Mouse (Mus musculus) lung, postnatal 4 days (tissue): ENCODE results near the gene Lrp6.
A peak's percentile ranks its signal among the peaks of the same experiment; 100 is the strongest.

Experiments
- DNase-seq, 2 experiments: peaks; one replicate each; pipeline ENCODE4 v3.0.0; 2021

Gene Lrp6

GRCm38 (mm10) chr6:134489637-134490036 is 77.1 kb downstream of the Lrp6 start:
- DNase-seq: peak in 1 of 2 experiments; percentile 50

DNA sequence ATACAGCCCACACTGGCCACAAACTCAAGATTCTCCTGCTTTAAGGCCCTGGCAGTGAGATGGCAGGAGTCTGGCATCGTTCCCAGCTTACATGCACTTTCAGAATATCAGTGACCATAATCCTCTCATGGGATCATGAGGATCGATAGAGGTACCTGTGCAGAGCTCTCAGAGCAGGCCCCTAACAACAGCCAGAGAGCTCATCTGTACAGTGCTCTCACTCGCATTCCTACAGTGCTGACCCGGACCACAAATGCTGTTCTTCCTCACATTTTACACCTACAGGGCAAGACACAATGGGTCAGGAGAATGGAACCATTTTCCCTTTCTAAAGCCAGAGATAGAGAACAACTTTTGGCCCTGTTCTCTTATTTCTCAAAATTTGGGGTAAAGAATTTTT is 77.6 kb downstream of the Lrp6 start:
- no peak for DNase-seq

GRCm38 (mm10) chr6:134486318-134486717 is 80.4 kb downstream of the Lrp6 start:
- no peak for DNase-seq

DNA sequence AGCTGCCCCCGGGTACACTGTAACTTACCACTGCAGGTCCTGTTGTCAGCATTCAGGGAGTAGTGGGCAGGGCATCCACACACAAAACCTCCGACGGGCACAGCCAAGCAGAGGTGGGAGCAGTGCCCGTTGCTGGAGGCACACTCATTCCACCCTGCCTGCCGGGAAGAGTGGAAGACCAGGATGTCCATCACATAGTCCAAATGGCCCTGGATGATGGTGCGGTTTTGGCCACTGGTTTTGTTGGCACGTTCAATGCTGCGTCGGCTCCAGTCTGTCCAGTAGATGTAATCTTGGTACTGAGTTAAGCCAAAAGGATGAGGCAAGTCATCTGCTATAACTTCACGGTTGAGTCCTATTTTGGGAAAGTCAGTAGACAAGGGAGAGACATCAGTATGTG is 87.3 kb downstream of the Lrp6 start:
- no peak for DNase-seq

GRCm38 (mm10) chr6:134473143-134473561 is 93.6 kb downstream of the Lrp6 start:
- DNase-seq: peak in 1 of 2 experiments; percentile 16

DNA sequence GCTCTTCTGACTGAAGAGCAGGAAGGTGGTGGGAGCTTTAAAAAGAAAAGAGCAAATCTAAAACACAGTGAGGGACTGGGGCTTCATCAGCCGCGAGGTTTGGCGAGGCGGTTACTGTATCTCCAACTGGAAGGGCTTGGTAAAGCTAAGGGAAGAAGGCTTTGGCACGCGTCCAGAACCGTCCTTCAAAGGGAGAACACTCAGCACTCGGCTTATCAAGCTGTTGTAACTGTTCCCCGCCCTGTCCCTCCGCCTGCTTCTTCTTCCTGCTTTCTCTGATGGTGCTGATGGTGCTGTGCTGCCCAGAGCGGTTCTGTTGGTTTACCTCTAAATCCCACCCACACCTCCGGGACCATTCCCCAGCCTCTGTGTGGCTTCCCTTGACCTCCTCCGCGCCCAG is 95.9 kb downstream of the Lrp6 start:
- peak; percentile 75 to 79 for DNase-seq

DNA sequence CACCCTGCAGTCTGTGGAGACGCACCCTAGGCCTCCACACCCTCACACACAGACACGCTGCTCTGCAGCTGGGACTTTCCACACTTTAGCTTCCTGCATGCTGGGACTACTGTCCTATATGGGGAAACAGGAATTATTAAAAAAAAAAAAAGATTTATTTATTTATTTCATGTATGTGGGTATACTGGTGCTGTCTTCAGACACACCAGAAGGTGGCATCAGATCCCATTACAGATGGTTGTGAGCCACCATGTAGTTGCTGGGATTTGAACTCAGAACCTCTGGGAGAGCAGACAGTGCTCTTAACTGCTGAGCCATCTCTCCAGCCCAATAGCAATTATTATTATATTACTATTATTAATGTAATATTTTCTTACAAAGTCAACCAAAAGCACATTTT is 97.5 kb downstream of the Lrp6 start:
- DNase-seq: no peak

DNA sequence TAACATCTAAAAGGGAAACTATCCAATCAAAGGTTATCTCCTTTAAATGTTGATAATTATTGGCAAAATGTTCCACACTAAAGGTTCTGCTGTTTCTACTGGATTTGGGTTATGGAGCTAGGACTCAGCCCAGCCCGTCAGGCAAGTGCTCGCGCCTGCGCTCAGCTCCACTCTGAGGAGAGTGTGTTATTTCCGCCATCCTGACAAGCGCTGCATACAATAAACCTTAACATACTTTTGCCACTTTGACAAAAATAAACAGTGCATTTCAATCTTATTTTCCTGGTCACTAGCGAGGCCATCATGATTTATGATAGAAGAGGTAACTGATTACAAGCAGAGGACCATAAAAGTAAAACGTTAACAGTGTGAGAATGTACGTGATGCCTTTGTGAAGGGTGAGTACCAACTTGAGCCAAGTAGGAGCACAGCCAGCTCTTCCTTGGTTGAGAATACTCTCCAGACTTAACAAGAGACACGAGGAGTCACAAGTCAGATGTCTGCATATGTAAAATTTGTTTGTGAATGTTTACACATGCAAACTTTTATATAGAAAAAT is 100.0 kb downstream of the Lrp6 start:
- no peak for DNase-seq

DNA sequence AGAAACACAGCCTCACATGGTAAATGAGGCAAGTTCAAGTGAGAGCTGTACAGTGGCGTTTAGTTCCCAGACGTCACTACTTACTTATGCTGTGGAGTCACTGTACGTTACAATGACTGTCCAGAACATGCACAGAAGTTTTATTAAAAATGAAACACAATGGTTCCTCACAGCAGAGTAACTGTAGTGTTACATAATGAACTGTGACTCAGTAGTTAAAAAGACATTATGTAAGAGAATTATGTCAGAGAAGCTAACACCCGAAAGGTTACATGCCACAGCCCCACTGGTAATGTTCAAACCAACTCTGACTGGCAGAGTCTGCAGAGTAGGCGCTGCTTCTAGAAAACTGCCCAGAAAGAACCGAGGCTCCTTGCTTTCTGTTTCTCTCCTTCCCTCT is 105.6 kb downstream of the Lrp6 start:
- no peak for DNase-seq

- no peak for DNase-seq
Observed at GRCm38 (mm10) chr6:134458376-134458775, 108.4 kb downstream of the Lrp6 start.

- DNase-seq: peak in 1 of 2 experiments; percentile 27
Observed at GRCm38 (mm10) chr6:134454093-134454492, 112.7 kb downstream of the Lrp6 start.

DNA sequence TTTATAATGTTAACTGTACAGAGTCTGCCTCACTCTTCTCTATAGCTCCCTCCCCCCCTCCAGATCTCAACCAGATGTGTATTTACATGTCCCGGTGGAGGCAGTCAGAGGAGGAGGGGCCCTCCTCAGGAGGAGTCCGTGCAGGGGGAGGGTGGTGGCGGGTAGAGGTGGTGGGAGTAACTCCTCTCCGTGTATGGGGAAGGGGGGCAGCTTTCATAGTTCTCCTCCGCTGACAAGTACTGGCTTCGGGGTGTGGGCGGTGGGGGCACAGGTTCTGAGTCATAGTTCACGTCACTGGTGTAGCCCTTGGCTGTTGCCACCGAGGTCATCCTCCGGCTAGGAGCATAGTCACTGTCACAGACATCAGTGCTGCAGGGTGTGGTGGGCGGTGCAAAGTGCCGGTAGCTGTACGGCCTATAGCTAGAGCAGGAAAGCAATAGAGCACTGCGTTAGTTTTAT is 116.1 kb downstream of the Lrp6 start:
- peak in 1 of 2 experiments; percentile 37 for DNase-seq

DNA sequence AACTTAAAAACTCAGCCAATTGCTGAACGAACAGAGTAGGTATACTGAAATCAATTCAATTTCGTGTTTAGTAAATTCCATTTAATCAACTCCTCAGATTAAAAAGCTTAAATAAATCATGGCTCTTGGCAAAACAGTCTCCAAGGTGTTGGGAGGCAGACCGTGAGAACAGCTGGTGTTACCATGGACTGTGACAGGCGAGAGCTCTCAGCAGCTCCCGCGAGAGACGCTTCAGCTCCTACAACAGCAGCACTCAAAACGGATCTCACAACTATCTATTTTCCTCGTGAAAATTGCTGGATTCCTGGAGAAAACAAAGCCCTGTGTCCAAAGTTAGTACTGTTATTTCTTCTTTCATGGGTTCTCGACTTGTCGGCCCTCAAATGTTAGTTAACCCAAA is 116.8 kb downstream of the Lrp6 start:
- no peak for DNase-seq

DNA sequence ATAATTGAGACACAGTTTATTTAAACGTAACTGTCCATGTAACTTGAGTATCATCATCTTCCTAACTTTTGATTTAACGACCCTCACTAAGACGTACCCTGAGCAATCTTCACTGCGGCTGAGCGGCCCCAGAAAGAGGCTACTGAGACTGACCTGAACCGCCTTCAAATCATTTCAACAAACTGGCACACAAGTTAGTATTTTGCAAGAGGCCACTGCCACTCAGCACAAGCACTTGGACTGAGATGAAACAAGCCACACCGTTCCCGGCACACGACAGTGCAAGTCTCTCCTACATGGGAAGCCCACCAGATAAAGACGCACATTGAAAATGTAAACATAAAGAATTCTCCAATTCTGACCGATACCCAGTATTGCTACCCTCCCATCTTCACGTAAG is 118.3 kb downstream of the Lrp6 start:
- peak in 1 of 2 experiments; percentile 45 for DNase-seq

DNA sequence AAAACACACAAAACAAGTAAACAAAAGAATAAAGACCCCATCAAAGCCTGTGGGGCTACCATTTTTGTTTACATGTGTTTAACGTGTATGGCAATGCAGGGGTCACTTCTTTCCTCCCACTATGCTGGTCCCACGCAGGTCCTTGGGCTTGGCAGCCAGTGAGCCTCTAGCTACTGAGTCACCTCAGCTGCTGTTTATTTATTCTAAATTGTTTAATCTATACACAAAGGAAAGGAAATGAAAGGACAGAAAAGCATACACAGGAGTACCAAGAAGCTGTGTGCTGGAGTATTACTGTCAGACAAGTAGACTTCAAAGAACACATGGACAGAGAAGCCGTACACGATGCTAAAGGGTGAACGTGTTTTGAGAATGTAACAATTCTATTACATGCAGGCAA is 122.8 kb downstream of the Lrp6 start:
- DNase-seq: no peak

GRCm38 (mm10) chr6:134443198-134443904 is 123.4 kb downstream of the Lrp6 start:
- DNase-seq: no peak

DNA sequence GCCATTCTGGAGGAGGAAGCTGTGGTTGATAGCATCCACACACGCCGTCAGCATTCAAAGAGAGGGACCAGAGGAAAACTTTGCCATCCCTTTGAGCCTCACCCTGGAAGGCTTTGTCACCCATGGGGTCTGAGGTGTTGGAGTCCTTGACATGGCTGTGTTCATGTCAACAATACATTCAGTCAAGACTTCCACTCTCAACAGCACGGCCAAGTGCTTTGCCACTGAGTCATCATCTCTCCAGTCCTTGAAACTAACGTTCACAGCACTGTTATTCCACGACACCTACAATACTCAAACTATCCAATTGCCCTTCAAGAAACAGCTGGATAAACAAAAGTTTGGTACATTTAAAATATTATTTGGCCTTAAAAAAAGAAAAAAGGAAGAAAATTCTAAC is 124.5 kb downstream of the Lrp6 start:
- DNase-seq: no peak

- DNase-seq: no peak
Observed at GRCm38 (mm10) chr6:134441716-134442115, 125.0 kb downstream of the Lrp6 start.

GRCm38 (mm10) chr6:134440023-134440422 is 126.7 kb downstream of the Lrp6 start:
- DNase-seq: no peak

DNA sequence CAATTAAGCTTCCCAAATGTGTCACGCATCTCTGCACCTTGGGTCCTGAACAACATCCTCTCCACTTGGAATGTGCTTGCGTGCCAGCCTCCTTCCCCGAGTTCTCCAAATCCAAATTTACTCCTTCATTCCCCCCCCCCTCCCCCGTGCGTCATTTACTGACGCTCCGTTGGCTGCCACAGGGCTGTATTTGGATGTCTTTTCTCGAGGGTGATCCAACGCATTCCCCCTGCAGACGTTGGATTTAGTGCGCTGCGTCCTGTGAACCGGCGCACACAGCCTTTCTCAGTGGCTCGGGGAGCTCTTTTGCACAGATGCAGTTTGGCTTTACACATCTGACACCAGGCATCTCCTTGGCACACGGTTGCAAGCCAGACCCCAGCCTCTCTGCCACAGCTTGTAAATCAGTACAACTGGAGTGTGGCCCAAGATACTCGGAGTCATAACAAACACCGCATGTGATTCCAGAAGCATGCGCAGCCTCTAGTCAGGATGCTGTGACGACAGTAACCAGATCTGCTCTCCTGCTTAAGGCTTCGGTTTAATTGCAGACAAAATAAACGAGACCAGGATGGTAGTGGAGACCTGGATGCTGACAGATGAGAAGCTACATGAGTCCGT is 127.3 kb downstream of the Lrp6 start:
- DNase-seq: peak; percentile 42 to 69

DNA sequence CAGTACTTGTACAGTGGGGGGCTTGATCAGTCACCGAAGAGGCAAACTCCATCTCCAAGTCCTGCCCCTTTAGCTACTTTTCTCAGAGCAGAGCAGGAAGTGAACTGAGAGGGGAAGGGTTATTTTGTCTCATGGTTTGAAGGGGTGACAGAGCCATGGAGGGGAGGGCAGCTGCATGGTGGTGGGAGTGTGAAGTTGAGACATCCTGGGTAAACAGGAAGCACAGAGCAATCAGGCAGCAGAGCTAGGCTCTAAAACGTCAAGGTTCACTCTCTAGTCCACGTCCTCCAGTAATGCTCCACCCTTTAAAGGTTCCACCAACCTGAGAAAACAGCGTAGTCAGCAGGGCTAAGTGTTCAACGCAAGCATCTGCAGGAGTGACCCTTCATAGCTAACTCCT is 129.8 kb downstream of the Lrp6 start:
- DNase-seq: no peak

GRCm38 (mm10) chr6:134434866-134435390 is 131.8 kb downstream of the Lrp6 start:
- no peak for DNase-seq

DNA sequence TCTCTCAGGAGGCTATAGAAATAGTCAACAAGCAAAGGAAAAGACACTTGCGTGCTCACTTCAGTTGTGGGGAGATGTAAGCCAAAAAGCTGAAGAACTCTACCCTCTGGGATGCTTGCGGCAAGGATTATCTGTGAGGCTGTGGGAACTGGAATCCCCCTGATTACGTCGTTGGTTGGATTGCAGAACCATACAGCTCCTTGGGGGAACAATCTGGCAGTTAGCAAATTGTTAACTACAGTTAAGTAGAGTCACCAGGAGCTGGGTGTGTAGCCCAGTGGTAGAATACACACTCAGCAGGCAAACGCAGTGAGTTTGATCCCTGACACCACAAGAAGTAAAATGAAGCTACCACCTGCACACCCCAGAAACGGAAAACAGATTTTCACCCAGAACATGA is 132.7 kb downstream of the Lrp6 start:
- no peak for DNase-seq

GRCm38 (mm10) chr6:134433281-134433680 is 133.5 kb downstream of the Lrp6 start:
- DNase-seq: no peak
